Mouse (Mus musculus): ENCODE measurements around the gene Arhgap21.

DNA sequence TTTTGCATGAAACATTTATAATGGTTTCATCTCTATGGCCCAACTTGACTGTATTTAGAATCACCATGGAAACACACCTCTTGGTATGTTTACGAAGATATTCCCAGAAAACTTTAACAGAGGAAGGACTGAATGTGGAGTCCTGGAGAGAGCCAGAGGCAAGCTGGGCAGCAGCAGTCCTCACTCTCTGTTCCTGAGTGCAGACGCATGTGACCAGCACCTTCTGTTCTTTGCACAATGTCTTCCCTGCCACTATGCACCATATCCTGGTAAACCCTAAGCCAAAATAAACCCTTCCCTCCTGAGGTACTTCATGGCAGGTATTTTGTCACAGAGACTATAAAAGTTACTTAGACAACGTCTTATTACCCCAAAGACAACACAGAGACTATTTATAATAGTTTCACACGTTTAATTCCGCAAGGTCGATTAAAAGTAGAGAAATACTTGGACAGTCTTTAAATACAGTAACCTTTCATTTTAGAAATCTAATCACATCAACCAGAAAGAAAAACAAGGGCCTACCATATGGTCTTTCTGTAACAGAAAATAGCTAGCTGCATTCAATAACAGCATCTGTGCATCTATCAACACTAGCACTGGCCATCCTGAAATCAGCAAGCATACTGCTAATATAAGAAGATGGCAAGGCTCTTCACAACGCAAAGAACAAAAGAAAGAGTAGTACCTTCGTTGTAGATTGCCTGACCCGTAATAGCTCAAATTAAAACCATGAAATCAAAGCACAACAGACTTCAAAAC, 8.6 kb downstream of the Arhgap21 start:
- TF ChIP-seq CTCF (IDR thresholded peaks at IDR 0.05) (no peak), EP300 (IDR thresholded peaks at IDR 0.05; ENCODE audit: insufficient read depth, low read depth, low read length) (no peak), POLR2A (IDR thresholded peaks at IDR 0.05; ENCODE audit: insufficient read depth, low read depth, low read length) (no peak)
